Mouse (Mus musculus): ENCODE results near the gene Gsto2. TPM values are rescaled to one million over a fixed set of nuclear protein-coding genes. Genes with fewer than 3 reads are reported as not detected.

Gsto2 gene
- total RNA-seq, 2 experiments from 2014 or later: 0.51 to 0.73 TPM

DNA sequence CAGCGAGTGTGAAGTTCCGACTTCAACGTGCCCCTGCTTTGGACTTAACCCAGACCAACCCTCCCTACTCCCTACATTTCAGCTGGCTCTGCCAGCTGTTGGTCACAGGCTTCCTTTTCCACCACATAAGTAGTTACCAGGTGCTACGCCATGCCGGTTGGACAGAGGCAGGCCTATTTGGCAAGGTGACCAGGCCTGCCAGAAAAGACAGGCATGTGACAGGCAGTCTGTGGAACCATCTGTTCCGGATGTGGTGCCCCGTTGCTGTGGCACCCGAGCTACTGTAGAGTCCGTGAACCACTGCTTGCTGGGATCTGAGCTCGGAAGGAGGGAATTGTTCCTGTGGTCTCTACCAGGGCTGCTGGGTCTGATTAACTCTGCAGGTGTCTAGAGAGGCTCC is 22.1 kb downstream of the Gsto2 start:
- Histone ChIP-seq H3K4me3 (no peak overlapping the region), H3K27ac (peak overlapping the region; percentile 20)
- intact Hi-C loops (cut with DNase I): no loop called here
- TF ChIP-seq CTCF (IDR thresholded peaks at IDR 0.05): no peak
- peak; percentile 35 for DNase-seq

- Histone ChIP-seq H3K4me3 (no peak overlapping the region), H3K27ac (0 out of 2 replicates have a peak overlapping the region, but pooled peaks have one; percentile 20)
- DNase-seq: no peak
- intact Hi-C loops (cut with DNase I): no loop called here
- TF ChIP-seq CTCF (IDR thresholded peaks at IDR 0.05): no peak
These were observed 22.7 kb downstream of the Gsto2 start for GRCm38 (mm10) chr19:47888037-47888436.

- Histone ChIP-seq H3K4me3 (peak overlapping the region; percentile 64), H3K27ac (peak overlapping the region; percentile 70)
- intact Hi-C loops (cut with DNase I): no loop called here
- DNase-seq: no peak
- no peak for TF ChIP-seq CTCF (IDR thresholded peaks at IDR 0.05)
These were observed 25.3 kb downstream of the Gsto2 start for GRCm38 (mm10) chr19:47890489-47891130.

DNA sequence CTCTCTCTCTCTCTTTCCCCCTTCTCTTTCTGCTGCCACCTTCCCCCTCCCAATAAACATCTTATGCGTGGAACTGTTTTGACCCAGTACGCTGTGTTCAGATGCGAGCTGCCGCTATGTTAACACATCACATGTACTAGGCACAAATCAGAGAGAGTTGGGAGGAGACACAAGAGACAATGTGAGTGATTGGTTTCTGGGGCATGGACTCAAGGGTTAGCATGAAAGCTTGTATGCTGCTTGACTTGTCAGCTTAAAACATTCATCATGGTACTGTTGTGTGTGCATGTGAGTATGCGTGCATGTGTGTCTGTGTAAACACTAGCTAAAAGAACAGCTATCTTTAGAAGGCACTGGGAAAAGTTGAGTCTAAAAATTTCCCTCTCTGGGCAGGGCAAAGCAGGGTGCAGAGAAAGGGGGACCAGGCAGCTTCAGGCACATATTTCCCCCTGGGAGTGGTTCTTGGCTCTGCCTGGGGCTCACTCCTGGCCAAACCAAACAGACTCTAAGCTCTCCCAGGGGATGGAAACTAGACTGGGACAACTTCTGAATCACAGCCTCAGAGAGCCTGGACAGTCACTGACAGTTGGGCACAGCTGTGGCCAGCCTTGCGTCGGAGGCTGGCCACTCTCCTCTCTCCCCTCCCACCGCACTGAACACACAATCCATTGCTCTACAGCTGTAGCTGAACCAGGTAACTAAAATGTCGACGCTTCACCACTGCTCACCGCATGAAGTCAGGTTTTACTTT is 26.4 kb downstream of the Gsto2 start:
- intact Hi-C loops (cut with DNase I): no loop called here
- Histone ChIP-seq H3K4me3 (no peak overlapping the region), H3K27ac (peak overlapping the region; percentile 70)
- no peak for TF ChIP-seq CTCF (IDR thresholded peaks at IDR 0.05)
- DNase-seq: no peak

DNA sequence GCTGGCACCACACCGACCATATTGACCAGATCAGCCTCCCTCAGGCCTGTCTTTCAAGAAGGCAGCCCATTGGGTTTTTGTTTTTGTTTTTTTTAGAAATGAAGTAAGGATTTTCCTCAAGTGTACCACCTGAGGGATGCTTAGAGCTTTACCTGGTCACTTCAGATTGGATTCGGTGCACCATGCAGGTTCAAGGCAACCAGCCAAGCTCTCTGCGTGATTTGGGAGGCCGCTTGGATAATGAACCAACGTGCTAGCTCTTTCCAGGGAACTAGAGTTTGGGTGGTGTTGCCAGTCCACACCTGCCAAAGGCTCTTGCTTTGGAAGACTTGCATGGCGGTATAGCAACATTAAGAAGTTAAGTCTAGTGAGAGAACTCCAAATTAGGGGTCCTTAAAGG is 27.8 kb downstream of the Gsto2 start:
- Histone ChIP-seq H3K27ac (no peak overlapping the region), H3K4me3 (no peak overlapping the region)
- DNase-seq: no peak
- TF ChIP-seq CTCF (IDR thresholded peaks at IDR 0.05): no peak
- intact Hi-C loops (cut with DNase I): no loop called here

- no peak overlapping the region for H3K4me3 ChIP-seq
- H3K27ac ChIP-seq: no peak overlapping the region
- DNase-seq: no peak
- no peak for TF ChIP-seq CTCF (IDR thresholded peaks at IDR 0.05)
- intact Hi-C loops (cut with DNase I): no loop called here
These were observed 33.2 kb downstream of the Gsto2 start for GRCm38 (mm10) chr19:47898472-47899079.

DNA sequence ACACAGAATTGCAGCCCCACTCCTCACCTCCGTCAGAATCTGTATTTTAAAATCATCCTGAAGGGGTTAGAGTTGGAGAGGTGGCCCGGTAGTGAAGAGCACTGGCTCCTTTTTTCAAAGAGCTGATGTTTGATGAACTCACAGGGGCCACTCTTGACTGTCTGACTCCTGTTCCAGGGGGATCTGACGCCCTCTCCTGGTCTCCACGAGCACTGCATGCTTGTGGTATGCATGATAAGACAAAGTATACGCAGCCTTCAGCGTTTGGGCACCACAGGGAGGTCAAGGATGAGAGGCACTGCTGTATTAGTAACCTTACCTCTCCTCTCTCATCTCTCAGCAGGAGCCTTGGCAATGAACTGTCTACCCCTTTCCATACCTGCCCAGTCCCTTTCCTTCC is 34.7 kb downstream of the Gsto2 start:
- peak; percentile 6; the same call in 1 of the 2 replicates for TF ChIP-seq CTCF (IDR thresholded peaks at IDR 0.05)
- intact Hi-C loops (cut with DNase I): no loop called here
- no peak for DNase-seq

DNA sequence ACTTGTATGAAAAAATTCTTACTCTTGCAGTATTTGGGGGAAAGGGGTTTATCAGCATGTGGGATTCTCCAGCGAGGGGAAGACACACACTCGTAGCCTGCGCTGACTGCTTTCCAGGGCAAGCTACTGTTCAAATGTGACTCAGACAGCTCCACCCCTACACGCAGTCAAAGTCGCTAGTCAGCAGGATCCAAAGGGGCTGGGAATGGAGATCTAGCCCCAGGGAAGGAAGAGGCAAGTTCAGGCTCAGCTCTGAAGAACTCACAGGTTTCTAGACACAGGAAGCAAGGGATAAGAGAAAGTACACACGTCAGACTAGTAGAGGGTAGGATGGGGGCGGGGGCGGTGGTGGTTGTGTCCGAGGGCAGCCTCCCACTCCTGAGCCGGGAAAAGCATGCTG is 35.2 kb downstream of the Gsto2 start:
- intact Hi-C loops (cut with DNase I): no loop called here
- no peak for DNase-seq
- H3K27ac ChIP-seq: no peak overlapping the region
- no peak overlapping the region for H3K4me3 ChIP-seq
- TF ChIP-seq CTCF (IDR thresholded peaks at IDR 0.05): no peak

More for the DNA sequence above, 34.7 kb downstream of the Gsto2 start:
- Histone ChIP-seq H3K4me3 (no peak overlapping the region), H3K27ac (no peak overlapping the region)

- no peak for DNase-seq
- no peak for TF ChIP-seq CTCF (IDR thresholded peaks at IDR 0.05)
- intact Hi-C loops (cut with DNase I): no loop called here
- no peak overlapping the region for H3K4me3 ChIP-seq
- peak overlapping the region; percentile 51 for H3K27ac ChIP-seq
These were observed 37.2 kb downstream of the Gsto2 start for GRCm38 (mm10) chr19:47902316-47903201.

DNA sequence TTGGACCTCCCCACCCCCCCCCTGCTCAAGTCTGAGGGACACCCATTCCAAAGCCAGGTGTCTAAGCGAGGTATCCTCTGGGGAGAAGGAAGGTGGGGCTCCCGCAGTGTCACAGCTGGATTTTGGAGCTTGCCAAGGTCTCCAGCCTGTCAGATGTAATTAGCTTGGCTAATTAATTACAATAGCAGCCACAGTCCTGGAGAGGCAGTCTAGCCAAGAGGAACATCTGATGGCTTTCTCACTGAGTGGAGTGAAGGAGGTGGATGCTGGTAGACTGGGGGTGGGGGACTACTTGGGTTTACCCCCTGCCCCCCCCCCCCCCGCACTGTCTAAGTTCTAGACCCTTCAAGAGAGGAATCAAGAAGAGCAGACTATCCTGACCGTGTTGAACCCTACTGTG is 38.3 kb downstream of the Gsto2 start:
- no peak for DNase-seq
- H3K27ac ChIP-seq: no peak overlapping the region
- no peak for TF ChIP-seq CTCF (IDR thresholded peaks at IDR 0.05)
- intact Hi-C loops (cut with DNase I): no loop called here
- H3K4me3 ChIP-seq: no peak overlapping the region

DNA sequence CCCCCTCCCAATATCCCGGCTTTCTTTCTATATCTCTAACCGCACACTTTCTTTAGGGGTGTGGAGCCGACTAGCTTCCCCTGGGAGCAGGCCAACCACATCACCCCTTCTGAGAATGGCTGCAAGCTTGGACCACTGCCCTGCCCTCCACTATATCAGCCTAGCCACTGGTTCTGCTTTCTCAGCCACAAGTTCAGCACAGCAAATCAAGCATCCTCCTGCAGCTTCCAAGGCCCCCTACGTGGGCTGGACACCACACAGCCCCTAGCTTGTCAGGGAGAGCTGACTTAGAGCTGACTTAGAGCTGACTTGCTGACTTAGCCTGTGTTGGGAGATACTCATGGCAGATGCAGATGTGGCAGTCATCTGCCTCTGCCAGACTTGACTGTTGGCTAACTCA is 39.7 kb downstream of the Gsto2 start:
- intact Hi-C loops (cut with DNase I): no loop called here
- TF ChIP-seq CTCF (IDR thresholded peaks at IDR 0.05): no peak

DNA sequence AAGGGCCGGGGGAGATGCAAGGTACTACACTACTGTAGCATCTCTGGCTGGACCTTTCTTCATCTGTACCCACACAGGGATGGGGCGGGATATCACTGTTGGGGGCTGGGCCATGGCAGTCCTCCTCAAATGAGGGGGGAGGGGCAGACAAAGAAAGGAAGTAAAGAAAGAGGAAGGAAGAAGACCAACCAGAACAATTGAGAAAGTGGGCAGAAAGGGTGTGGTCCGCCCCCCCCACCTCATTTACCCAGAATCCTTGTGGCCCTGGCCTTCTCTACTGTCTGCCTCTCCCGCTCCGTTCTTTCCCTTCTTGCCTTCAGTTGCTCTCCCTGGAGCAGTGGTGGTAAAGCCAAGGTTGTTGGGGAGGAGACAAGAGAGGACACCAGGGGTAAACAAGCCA is 40.3 kb downstream of the Gsto2 start:
- no peak for DNase-seq
- H3K27ac ChIP-seq: no peak overlapping the region
- TF ChIP-seq CTCF (IDR thresholded peaks at IDR 0.05): no peak
- H3K4me3 ChIP-seq: no peak overlapping the region
- intact Hi-C loops (cut with DNase I): no loop called here

More for the DNA sequence above, 39.7 kb downstream of the Gsto2 start:
- H3K27ac ChIP-seq: no peak overlapping the region
- no peak for DNase-seq
- H3K4me3 ChIP-seq: no peak overlapping the region
